Mouse (Mus musculus): ENCODE data around the gene Spata17. TPM values are rescaled to one million over a fixed set of nuclear protein-coding genes. Genes with fewer than 3 reads are reported as not detected.

Spata17 gene
- total RNA-seq, 2 experiments from 2014 or later, result 0.26 to 0.30 TPM

DNA sequence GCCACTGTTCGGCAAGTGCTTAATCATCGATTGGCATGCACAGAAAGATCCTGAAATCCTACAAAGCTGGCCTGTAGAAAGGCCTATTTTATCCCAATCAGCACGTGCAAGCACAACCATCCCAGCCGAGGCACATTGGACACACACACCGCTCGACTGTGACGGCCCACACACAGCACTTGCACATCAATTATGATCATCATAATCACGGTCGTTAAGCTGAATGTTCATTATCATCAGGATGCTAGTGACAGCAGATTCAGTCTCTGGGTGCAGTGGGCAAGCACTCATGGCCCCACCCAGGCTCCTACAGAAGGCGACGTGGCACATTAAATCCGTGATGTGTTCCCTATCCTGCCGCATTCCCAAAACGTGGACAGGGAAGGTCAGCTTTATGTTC is 122.7 kb downstream of the Spata17 start:
- no peak for DNase-seq
- intact Hi-C loops (cut with DNase I), result no loop called here

DNA sequence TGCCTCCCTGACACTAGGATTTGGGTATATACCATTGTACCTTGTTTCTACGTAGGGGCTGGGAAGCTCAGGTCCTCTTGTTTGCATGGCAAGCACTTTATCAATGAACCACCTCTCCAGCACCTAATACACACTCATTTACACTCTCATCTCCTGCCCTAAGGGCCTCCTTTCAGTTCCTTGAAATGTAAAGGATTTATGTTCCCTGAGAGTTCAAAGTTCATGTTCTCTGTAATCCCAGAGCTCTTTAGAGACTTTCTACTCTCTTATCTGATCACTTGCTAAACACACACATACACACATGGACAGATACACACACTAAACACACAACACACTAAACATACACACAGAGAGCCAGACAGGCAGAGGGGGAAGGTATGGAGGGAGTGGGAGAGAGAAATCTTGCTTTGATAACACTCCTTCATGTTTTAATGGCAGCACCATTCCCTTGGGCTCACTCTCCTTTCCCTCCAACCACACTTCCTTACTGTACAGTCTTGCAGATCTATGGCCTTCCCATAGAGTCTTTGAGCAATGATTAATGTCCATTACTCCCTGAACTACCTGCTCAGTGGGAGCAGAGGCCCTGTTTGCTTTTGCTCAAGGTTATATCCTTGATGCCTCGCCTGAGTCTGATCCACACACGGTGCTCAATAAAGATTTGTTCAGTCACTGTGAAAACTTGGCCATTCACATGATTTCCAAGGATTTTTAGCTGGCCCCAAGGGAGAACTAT is 126.4 kb downstream of the Spata17 start:
- intact Hi-C loops (cut with DNase I), result no loop called here
- DNase-seq, result no peak

- intact Hi-C loops (cut with DNase I), result no loop called here
- no peak for DNase-seq
Measured at GRCm38 (mm10) chr1:187086027-187086426, 129.2 kb downstream of the Spata17 start.

DNA sequence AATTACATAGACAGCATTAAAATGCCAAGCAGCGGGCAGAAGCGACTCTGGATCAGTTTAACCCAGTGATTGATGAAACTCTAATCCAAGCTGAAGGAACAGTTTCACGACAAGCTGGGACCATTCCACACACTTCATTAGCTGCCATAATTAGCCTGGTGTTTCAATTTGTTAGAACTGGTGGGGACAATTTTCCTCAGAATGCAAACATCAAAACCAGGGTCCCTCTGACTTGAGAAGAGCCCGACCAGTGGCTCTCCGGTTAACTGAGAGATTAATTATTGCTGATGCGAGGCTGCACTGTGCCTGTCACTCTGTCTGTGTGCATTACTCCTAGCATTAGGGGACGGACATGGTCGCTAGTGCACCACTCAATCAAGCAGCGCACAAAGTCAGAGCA is 137.9 kb downstream of the Spata17 start:
- intact Hi-C loops (cut with DNase I), result no loop called here
- peak; percentile 37 for DNase-seq

DNA sequence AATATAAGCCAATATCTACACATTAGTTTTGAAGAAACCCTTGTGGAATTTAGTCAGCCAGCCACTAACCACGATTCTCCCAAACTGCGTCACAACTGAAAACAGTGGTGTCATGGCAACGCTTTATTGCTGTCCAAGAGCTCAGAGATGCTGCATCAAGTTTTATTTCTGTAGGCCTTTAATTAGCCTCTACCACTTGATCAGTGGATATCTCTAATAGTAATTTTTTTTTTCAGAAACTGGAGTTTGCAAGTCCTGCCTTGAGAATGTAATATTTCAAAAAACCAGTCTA is 138.3 kb downstream of the Spata17 start:
- peak; percentile 5 for DNase-seq
- intact Hi-C loops (cut with DNase I), result no loop called here

DNA sequence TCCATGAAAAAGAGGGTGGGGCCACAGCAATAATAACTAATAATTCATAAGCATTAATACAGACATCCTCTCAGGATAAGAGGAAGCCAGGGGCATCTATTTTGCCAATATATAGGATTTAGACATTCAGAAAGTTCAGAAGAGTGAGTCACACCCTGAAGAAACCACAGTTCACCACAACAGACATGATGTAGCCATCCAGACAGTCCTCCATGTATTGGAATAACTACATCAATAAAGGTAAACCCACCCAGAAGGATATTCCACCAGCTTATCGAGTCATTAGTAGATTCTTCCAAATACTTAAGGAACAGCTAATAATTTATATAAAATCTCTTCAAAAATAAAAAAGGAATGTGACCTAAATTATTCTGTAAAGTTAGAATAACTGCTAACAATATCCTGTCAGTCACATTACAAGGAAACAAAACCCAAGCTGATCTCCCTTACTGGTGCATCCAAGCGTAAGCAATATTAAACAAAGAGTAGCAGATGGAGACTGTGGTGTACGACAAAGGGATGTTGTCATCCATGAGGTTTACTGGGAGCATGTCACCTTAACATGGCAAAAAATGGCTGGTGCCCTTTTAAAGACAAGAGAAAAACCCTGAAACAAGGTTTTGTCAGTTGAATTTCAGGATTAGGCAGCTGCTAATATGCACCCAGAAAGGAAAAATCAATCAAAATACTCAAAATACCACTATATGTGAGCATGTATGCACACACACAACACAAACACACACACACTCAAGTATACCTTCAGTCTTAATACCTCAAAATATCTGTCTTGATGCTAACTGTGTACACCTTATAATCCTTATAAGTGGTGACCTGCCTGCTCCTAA is 138.8 kb downstream of the Spata17 start:
- intact Hi-C loops (cut with DNase I), result no loop called here

GRCm38 (mm10) chr1:187059874-187060273 is 155.4 kb downstream of the Spata17 start:
- DNase-seq, result no peak
- intact Hi-C loops (cut with DNase I), result no loop called here

More for the DNA sequence above, 138.8 kb downstream of the Spata17 start:
- DNase-seq, result peak; percentile 2

DNA sequence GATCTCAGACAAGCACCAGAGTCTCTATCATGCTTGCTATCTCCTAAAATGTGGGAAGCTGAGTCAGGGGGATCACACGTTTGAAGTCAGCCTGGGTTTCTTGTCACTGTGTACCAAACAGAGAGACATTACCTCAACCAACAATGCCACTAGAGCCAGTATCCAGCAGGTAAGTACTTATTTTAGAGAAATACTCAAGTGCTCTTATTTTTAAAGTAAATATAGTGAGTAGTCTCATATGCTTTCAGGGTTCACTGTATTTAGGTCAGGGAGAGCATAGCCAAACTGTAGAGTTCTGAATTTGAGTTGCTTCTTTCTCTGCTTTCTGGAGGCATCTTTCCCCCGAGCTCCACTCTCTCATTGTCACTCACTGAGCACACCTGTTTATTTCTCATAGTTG is 160.9 kb downstream of the Spata17 start:
- intact Hi-C loops (cut with DNase I), result no loop called here
- DNase-seq, result no peak

GRCm38 (mm10) chr1:187053862-187054261 is 161.4 kb downstream of the Spata17 start:
- intact Hi-C loops (cut with DNase I), result no loop called here
- DNase-seq, result no peak

- DNase-seq, result peak; percentile 59
- intact Hi-C loops (cut with DNase I), result no loop called here
Measured at GRCm38 (mm10) chr1:187052532-187052931, 162.7 kb downstream of the Spata17 start.

DNA sequence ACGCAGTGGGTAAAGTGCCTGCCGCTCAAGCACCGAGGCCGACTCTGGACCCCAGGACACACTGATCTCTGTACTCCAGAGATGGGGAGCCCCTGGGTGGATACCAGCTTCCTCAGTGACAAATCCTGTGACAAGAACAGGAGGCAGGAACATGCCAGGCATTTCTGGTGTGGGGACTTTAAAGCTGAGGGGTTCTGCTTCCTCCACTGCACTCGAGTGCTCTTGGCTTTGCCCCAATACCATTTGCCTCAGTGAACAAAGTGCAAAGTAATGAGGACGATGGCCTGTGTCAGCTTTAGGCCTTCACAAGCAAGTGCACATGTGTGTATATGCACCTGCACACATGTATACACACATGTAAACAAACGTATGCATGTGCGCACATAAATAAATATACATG is 164.0 kb downstream of the Spata17 start:
- peak; percentile 10 for DNase-seq
- intact Hi-C loops (cut with DNase I), result no loop called here

DNA sequence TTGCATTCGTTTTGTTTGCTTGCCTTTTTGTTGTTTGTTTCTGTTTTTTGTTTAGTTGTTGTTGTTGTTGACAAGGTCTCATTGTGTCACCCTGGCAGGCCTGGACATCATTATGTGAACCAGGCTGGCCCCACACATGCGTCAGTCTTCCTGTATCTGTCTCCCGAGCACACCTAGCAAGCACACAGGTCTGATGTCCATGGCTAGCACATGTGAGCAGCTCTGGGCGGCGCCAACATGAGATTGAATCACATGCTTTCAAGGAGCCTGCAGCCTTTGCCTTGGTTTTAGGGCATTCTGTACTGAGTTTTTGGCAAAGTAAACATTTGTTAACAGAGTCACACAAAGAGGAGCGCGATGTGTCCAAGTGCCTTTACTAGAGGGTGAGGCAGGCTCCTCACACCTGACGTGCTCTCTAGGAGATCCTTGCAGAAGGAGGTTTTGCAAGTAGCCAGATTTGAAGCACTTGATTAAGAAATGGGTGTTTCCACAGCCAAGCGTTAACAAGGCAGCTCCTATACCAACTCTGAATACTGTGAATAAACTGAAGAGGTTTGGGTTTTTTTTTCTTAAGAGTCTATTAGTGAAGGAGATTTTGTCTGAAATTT is 166.5 kb downstream of the Spata17 start:
- no peak for DNase-seq
- intact Hi-C loops (cut with DNase I), result no loop called here

DNA sequence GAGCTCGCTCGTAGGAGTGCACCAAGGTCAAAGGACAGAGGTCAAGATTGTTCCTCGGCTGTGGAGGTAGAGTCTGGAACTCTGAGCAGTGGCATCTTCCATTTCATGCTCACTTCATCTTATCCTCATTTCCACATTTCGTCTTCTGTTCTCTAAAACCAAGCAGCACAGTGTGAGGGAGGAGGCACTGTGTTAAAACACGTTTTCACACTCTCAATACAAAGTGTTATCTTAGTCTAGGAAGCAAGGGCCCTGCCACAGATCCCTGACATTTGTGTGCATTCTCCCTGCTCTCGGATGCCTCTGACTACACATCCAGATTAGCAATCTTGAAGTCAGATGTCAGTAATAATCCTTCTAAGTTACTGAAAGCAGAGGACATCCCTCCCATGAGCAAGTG is 170.5 kb downstream of the Spata17 start:
- intact Hi-C loops (cut with DNase I), result no loop called here
- DNase-seq, result no peak

DNA sequence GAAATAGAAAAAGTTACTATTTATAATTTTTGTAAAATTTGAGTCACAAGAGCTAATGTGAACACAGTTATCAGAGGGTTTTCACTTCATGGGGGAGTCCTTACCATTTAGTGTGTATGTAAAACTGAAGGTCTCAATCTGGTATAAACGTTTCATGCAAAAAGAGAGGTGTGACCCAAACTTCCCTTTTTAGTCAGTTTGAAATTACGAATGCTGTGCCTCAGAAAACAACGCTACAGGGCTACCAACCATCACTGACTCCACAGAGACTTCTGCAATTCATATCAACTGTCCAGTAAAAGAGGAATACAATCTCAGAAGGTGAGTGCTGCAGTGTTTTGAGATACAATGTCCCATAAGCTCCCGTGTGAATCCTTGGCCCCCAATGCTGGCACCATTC is 175.5 kb downstream of the Spata17 start:
- no peak for DNase-seq
- intact Hi-C loops (cut with DNase I), result no loop called here

DNA sequence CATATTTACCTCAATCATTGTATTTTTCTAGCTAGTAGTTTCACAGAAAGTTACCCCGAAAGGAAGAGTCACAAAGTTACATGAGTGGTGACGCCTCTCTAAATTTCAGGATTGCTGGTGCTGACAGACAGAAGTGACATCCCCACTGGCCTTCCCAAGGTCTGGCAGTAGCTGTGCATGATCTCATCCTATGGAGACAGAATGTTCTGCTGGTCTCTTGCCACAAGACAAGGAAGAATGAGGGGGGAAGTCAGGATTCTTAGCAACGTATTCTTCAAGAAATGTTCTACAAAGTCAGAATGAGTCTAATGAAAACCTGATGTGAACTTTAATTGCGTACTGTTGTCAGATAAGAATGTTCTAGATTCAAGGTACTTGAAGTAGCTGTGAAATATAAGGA is 179.5 kb downstream of the Spata17 start:
- no peak for DNase-seq
- intact Hi-C loops (cut with DNase I), result no loop called here

- peak; percentile 33 for DNase-seq
- intact Hi-C loops (cut with DNase I), result no loop called here
Measured at GRCm38 (mm10) chr1:187031796-187032195, 183.5 kb downstream of the Spata17 start.

GRCm38 (mm10) chr1:187028841-187029240 is 186.4 kb downstream of the Spata17 start:
- intact Hi-C loops (cut with DNase I), result no loop called here
- no peak for DNase-seq

DNA sequence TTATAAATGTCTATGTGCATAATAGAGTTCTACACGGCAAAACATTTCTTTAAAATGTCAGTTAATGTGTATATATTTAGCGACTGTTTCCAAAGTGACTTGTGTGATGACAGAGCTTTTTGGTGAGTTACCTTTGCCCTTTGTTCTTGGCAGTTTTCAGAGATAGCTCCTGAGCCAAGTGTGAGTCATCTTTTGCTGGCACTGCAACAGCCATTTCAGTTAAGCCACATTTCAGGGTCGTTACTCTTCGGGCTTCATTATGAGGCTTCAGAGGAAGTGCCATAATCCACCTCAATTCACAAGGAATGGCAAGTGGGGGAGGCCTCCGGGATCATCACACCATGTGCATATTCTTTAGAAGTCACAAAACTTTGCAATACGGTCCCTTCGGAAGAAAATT is 195.3 kb downstream of the Spata17 start:
- intact Hi-C loops (cut with DNase I), result no loop called here

DNA sequence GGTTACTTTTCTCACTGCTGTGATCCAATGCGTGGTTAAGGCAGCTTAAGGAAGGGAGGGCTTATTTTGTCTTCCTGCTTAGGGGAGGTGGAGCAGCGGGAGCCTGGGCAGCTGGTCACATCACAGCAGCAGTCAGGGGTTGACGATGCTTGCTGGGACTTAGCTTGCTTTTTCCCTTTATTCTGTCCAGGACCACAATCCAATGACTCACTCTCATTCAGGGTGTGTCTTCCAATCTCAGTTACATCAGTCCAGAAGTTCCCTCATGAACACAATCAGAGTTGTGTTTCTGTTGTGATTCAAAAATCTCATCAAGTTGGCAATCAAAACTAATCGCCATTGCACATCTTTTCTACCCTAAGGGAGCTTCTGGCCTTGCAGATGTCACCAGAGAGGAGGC is 199.1 kb downstream of the Spata17 start:
- DNase-seq, result no peak
- intact Hi-C loops (cut with DNase I), result no loop called here

More for the DNA sequence above, 195.3 kb downstream of the Spata17 start:
- no peak for DNase-seq

DNA sequence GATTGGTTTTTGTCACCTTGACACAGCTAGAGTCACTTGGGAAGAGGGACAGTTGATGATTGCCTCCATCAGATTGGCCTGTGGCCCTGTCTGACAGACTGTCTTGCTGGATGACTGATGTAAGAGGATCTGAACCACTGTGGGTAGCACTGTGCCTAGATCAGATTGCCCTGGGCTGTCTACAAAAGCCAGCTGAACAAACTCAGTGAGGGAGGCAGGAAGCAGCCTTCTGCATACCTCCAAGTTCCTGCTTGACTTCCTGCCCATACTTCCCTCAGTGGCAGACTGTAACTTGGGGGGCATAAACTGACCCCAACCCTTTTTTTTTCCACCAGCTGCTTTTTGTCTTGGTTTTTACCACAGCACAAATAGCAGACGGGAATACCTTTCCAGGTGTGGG is 199.6 kb downstream of the Spata17 start:
- no peak for DNase-seq
- intact Hi-C loops (cut with DNase I), result no loop called here

DNA sequence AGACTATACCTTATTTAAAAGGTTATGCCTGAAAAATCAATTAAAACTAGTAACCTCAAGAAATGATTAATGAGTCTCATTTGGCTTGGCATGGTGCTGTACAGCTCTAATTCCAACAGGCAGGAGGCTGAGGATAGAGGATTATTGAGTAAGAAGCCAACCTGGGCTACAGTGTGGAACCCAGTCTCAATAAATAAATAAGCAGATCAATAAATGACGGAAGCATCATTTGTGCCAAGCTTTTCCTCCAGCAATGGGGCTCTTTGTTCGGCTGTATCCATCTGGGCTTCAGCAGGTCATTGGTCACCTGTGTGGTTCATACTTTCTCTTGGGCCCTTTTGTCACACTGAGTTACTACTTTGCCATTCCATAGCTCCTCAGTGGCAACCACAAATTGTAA is 201.1 kb downstream of the Spata17 start:
- no peak for DNase-seq
- intact Hi-C loops (cut with DNase I), result no loop called here

GRCm38 (mm10) chr1:187011601-187012000 is 203.7 kb downstream of the Spata17 start:
- intact Hi-C loops (cut with DNase I), result no loop called here
- DNase-seq, result peak; percentile 68

All from left cerebral cortex, postnatal 4 days (tissue).